Mouse (Mus musculus): ENCODE results near the gene P4htm. TPM values are rescaled to one million over a fixed set of nuclear protein-coding genes. Genes with fewer than 3 reads are reported as not detected.

Gene P4htm
- total and polyA plus RNA-seq, 3 experiments = 0.08 to 0.22 TPM; not detected in 1

- Histone ChIP-seq H3K36me3 (ENCODE audit: control insufficient read depth in 1 of 2, insufficient read depth in 2 of 2, low read length in 2 of 2) (peaks cover 34 to 50% of the 10 kb centered on the region in 2 experiments), H3K9me3 (replicated peaks; ENCODE audit: insufficient read depth, low read length) (no peaks in the 10 kb centered on the region), H3K27me3 (ENCODE audit: control insufficient read depth in 1 of 2, insufficient read depth in 2 of 2, low read length in 2 of 2) (no peaks in the 10 kb centered on the region), H3K9ac (ENCODE audit: control insufficient read depth, low read depth, low read length, poor library complexity, severe bottlenecking) (no peak overlapping the region), H3K79me2 (ENCODE audit: control insufficient read depth, insufficient read depth, low read length, poor library complexity) (peaks cover 24% of the 10 kb centered on the region), H3K4me1 (ENCODE audit: control insufficient read depth in 1 of 2, insufficient read depth in 2 of 2, low read length in 2 of 2) (peaks cover 22 to 51% of the 10 kb centered on the region in 2 experiments), H3K27ac (ENCODE audit: control insufficient read depth, low read depth, low read length) (peak overlapping the region; percentile 66), H3K4me3 (ENCODE audit: control insufficient read depth in 1 of 2, insufficient read depth in 1 of 2, low read depth in 2 of 2, low read length in 2 of 2) (no peak overlapping the region)
- DNase-seq (ENCODE audit: low read depth, low spot score) = peak; percentile 72
- no peak for TF ChIP-seq POLR2AphosphoS5 (IDR thresholded peaks at IDR 0.05; ENCODE audit: borderline replicate concordance, low read depth, low read length)
- no peak for TF ChIP-seq ZMIZ1 (IDR thresholded peaks at IDR 0.05; ENCODE audit: low read depth, low read length)
- TF ChIP-seq UBTF (IDR thresholded peaks at IDR 0.05; ENCODE audit: borderline replicate concordance, insufficient read depth, low read depth, low read length) = no peak
- TF ChIP-seq USF2 (IDR thresholded peaks at IDR 0.05; ENCODE audit: borderline replicate concordance in 1 of 2, insufficient read depth in 1 of 2, low read depth in 1 of 2, low read length in 2 of 2) = no peak
- TF ChIP-seq NELFE (IDR thresholded peaks at IDR 0.05; ENCODE audit: low read depth, low read length) = no peak
- no peak for TF ChIP-seq KAT2A (conservative IDR thresholded peaks at IDR 0.05; ENCODE audit: low read depth, low read length)
- no peak for TF ChIP-seq ELF1 (IDR thresholded peaks at IDR 0.05; ENCODE audit: low read depth, low read length)
- no peak for TF ChIP-seq RCOR1 (IDR thresholded peaks at IDR 0.05; ENCODE audit: low read depth, low read length)
- TF ChIP-seq ETS1 (IDR thresholded peaks at IDR 0.05; ENCODE audit: low read depth, low read length) = peak; percentile 72
- TF ChIP-seq ZNF384 (IDR thresholded peaks at IDR 0.05; ENCODE audit: low read depth, low read length) = no peak
- peak in 1 of 2 experiments; percentile 84; a peak in 2 of 4 replicates for TF ChIP-seq EP300 (IDR thresholded peaks at IDR 0.05; ENCODE audit: low read depth in 1 of 2, low read length in 2 of 2)
- TF ChIP-seq BHLHE40 (IDR thresholded peaks at IDR 0.05; ENCODE audit: borderline replicate concordance, low read depth, low read length) = no peak
- no peak for TF ChIP-seq RAD21 (IDR thresholded peaks at IDR 0.05; ENCODE audit: low read depth, low read length)
- no peak for TF ChIP-seq JUND (IDR thresholded peaks at IDR 0.05; ENCODE audit: low read depth, low read length)
- TF ChIP-seq ZKSCAN1 (IDR thresholded peaks at IDR 0.05; ENCODE audit: low read depth, low read length) = no peak
- no peak for TF ChIP-seq E2F4 (IDR thresholded peaks at IDR 0.05; ENCODE audit: borderline replicate concordance, low read depth, low read length)
- no peak for TF ChIP-seq MAZ (IDR thresholded peaks at IDR 0.05; ENCODE audit: low read depth, low read length)
- TF ChIP-seq USF1 (IDR thresholded peaks at IDR 0.05; ENCODE audit: low read depth, low read length) = no peak
- TF ChIP-seq MYB (IDR thresholded peaks at IDR 0.05; ENCODE audit: low read depth, low read length) = peak; percentile 79
- TF ChIP-seq POLR2A (IDR thresholded peaks at IDR 0.05; ENCODE audit: control insufficient read depth in 1 of 2, insufficient read depth in 1 of 2, low read depth in 1 of 2, low read length in 2 of 2, poor library complexity in 1 of 2) = no peak
- peak; percentile 5; the same call in 1 of the 2 replicates for TF ChIP-seq TAL1 (IDR thresholded peaks at IDR 0.05; ENCODE audit: low read length)
- TF ChIP-seq NRF1 (IDR thresholded peaks at IDR 0.05; ENCODE audit: insufficient read depth, low read depth, low read length, poor library complexity, severe bottlenecking) = no peak
- TF ChIP-seq MAX (IDR thresholded peaks at IDR 0.05; ENCODE audit: low read length) = peak; percentile 61
- no peak for TF ChIP-seq HCFC1 (IDR thresholded peaks at IDR 0.05; ENCODE audit: low read depth, low read length)
- no peak for TF ChIP-seq GABPA (IDR thresholded peaks at IDR 0.05; ENCODE audit: low read depth, low read length)
- TF ChIP-seq MAFK (IDR thresholded peaks at IDR 0.05; ENCODE audit: borderline replicate concordance, low read depth, low read length) = peak; percentile 45; the same call in 1 of the 2 replicates
- peak; percentile 64 for TF ChIP-seq SIN3A (IDR thresholded peaks at IDR 0.05; ENCODE audit: low read length)
- no peak for TF ChIP-seq CHD2 (IDR thresholded peaks at IDR 0.05; ENCODE audit: low read length)
- peak; percentile 16; the same call in 1 of the 2 replicates for TF ChIP-seq TCF12 (IDR thresholded peaks at IDR 0.05; ENCODE audit: low read depth, low read length)
- TF ChIP-seq MYC (IDR thresholded peaks at IDR 0.05; ENCODE audit: low read depth, low read length) = 0 out of 2 replicates have a peak, but pooled peaks have one; percentile 27
- no peak for TF ChIP-seq CHD1 (IDR thresholded peaks at IDR 0.05; ENCODE audit: low read depth, low read length)
- no peak for TF ChIP-seq ZC3H11A (IDR thresholded peaks at IDR 0.05; ENCODE audit: low read depth, low read length)
- no peak for TF ChIP-seq CTCF (IDR thresholded peaks at IDR 0.05 in 2 of 3, conservative IDR thresholded peaks at IDR 0.05 in 1 of 3; ENCODE audit: control insufficient read depth in 1 of 3, insufficient read depth in 1 of 3, low read depth in 2 of 3, low read length in 3 of 3, poor library complexity in 1 of 3, severe bottlenecking in 1 of 3)
- no peak for TF ChIP-seq TBP (IDR thresholded peaks at IDR 0.05; ENCODE audit: low read depth, low read length)
- no peak; the same call in 1 of the 2 replicates for TF ChIP-seq GATA1 (IDR thresholded peaks at IDR 0.05; ENCODE audit: low read depth, low read length)
- TF ChIP-seq MEF2A (IDR thresholded peaks at IDR 0.05; ENCODE audit: extremely low read depth, insufficient replicate concordance, low read depth, low read length, poor library complexity, severe bottlenecking) = no peak
- TF ChIP-seq MXI1 (IDR thresholded peaks at IDR 0.05; ENCODE audit: low read depth, low read length) = peak; percentile 66
- TF ChIP-seq POLR2AphosphoS2 (IDR thresholded peaks at IDR 0.05; ENCODE audit: low read length) = no peak
These were observed 33.2 kb upstream of the P4htm start for GRCm38 (mm10) chr9:108630683-108631082.
